Mouse (Mus musculus) thymus, postnatal 0 days (tissue): Measurements from ENCODE around the gene Gpr179. TPM values are rescaled to one million over a fixed set of nuclear protein-coding genes. Genes with fewer than 3 reads are reported as not detected.

ENCODE experiments used
- DNase-seq: peaks from one replicate; pipeline ENCODE4 v3.0.0-alpha.2; 2015; ENCODE audit warnings: low spot score
- polyA plus RNA-seq: library from polyadenylated mRNA; unstranded; fragments of >200 nt; fragmentation: Nextera tagmentation; extraction: Ambion mirVana; gene quantifications from 2 replicates; pipeline ENCODE4 v1.2.1, GENCODE M21; 2015

Gpr179 gene
- polyA plus RNA-seq, 1 experiment from 2014 or later, result 0.38 TPM

- no peak for DNase-seq
Observed at GRCm38 (mm10) chr11:97355247-97355646, 3.4 kb upstream of the Gpr179 start.

GRCm38 (mm10) chr11:97354646-97355045 is 2.8 kb upstream of the Gpr179 start:
- DNase-seq, result no peak

- no peak for DNase-seq
Observed at GRCm38 (mm10) chr11:97352935-97353597, 1.2 kb upstream of the Gpr179 start.

- DNase-seq, result no peak
Observed at GRCm38 (mm10) chr11:97350035-97350434, 1.8 kb downstream of the Gpr179 start.

GRCm38 (mm10) chr11:97347291-97347690 is 4.6 kb downstream of the Gpr179 start:
- no peak for DNase-seq

GRCm38 (mm10) chr11:97346383-97346782 is 5.5 kb downstream of the Gpr179 start:
- DNase-seq, result no peak

GRCm38 (mm10) chr11:97345446-97345845 is 6.4 kb downstream of the Gpr179 start:
- no peak for DNase-seq

GRCm38 (mm10) chr11:97343619-97344018 is 8.3 kb downstream of the Gpr179 start:
- DNase-seq, result peak; percentile 51

- peak; percentile 44 for DNase-seq
Observed at GRCm38 (mm10) chr11:97343175-97343574, 8.7 kb downstream of the Gpr179 start.

GRCm38 (mm10) chr11:97338977-97339315 is 12.9 kb downstream of the Gpr179 start:
- DNase-seq, result no peak

- DNase-seq, result no peak
Observed at GRCm38 (mm10) chr11:97338302-97338976, 13.4 kb downstream of the Gpr179 start.

- no peak for DNase-seq
Observed at GRCm38 (mm10) chr11:97337363-97337762, 14.5 kb downstream of the Gpr179 start.

- DNase-seq, result no peak
Observed at GRCm38 (mm10) chr11:97336751-97337345, 15.0 kb downstream of the Gpr179 start.

- peak; percentile 52 for DNase-seq
Observed at GRCm38 (mm10) chr11:97336238-97336637, 15.6 kb downstream of the Gpr179 start.

GRCm38 (mm10) chr11:97334400-97334799 is 17.5 kb downstream of the Gpr179 start:
- DNase-seq, result no peak

- DNase-seq, result no peak
Observed at GRCm38 (mm10) chr11:97333896-97334295, 18.0 kb downstream of the Gpr179 start.

- DNase-seq, result no peak
Observed at GRCm38 (mm10) chr11:97333044-97333443, 18.8 kb downstream of the Gpr179 start.

GRCm38 (mm10) chr11:97331231-97332190 is 20.4 kb downstream of the Gpr179 start:
- DNase-seq, result no peak

- DNase-seq, result no peak
Observed at GRCm38 (mm10) chr11:97330315-97330714, 21.6 kb downstream of the Gpr179 start.

- peak; percentile 55 for DNase-seq
Observed at GRCm38 (mm10) chr11:97328148-97328547, 23.7 kb downstream of the Gpr179 start.

GRCm38 (mm10) chr11:97325224-97325623 is 26.7 kb downstream of the Gpr179 start:
- no peak for DNase-seq
